Mouse (Mus musculus) gastrocnemius, adult 2 months (tissue): ENCODE measurements around the gene Bmt2. TPM values are rescaled to one million over a fixed set of nuclear protein-coding genes. Genes with fewer than 3 reads are reported as not detected.

ENCODE experiments used
- DNase-seq: peaks from one replicate; pipeline ENCODE4 v3.0.0; 2022
- H3K27ac ChIP-seq: fragments of 200-600 bp; 2 replicates; pipeline ENCODE4 v1.8.1; 2022; ENCODE audit warnings: mild to moderate bottlenecking
- H3K4me3 ChIP-seq: fragments of 200-600 bp; 2 replicates; pipeline ENCODE4 v1.8.1; 2022; ENCODE audit warnings: mild to moderate bottlenecking, moderate library complexity
- CTCF ChIP-seq: fragments of 200-600 bp; IDR thresholded peaks from 2 replicates; pipeline ENCODE4 v1.8.1; 2022; ENCODE audit warnings: antibody characterized with exemption, mild to moderate bottlenecking, moderate library complexity
- intact Hi-C: fragments of 180-260 bp; cut with DNase I; formaldehyde crosslinking; loops from one replicate; pipeline ENCODE4 v1.15.1; 2025
- total RNA-seq, 2 experiments: library from RNA; stranded (reverse); gene quantifications; 2 replicates each; pipeline ENCODE4 v1.2.3; 2021

Gene Bmt2
- total RNA-seq, 2 experiments from 2014 or later, result 9.0 to 11.1 TPM

GRCm38 (mm10) chr6:13584788-13585187, 93.0 kb downstream of the Bmt2 start:
- no peak for TF ChIP-seq CTCF
- Histone ChIP-seq H3K27ac (no peak overlapping the region), H3K4me3 (no peak overlapping the region)
- no peak for DNase-seq
- intact Hi-C loops, result no loop called here

GRCm38 (mm10) chr6:13582075-13582474, 95.7 kb downstream of the Bmt2 start:
- no peak for TF ChIP-seq CTCF
- intact Hi-C loops, result no loop called here
- Histone ChIP-seq H3K4me3 (no peak overlapping the region), H3K27ac (no peak overlapping the region)
- DNase-seq, result no peak

Other genes starting within 250 kb of the Bmt2 start
- gene Tmem168, start 69.9 kb downstream of the Bmt2 start, total RNA-seq, result 10 to 100 TPM in 1 of 2 experiments, 1 to 10 TPM in 1; 8.2 to 10.7 TPM
- gene Gpr85, start 162.0 kb upstream of the Bmt2 start, total RNA-seq, result under 1 TPM; 0.17 to 0.18 TPM
- 10 to 100 TPM; 29.3 to 36.1 TPM for gene 2610001J05Rik, start 193.6 kb upstream of the Bmt2 start, total RNA-seq